Mouse (Mus musculus) midbrain, embryonic 11.5 days (tissue): ENCODE measurements around the gene Olig1. TPM values are rescaled to one million over a fixed set of nuclear protein-coding genes. Genes with fewer than 3 reads are reported as not detected.

ENCODE experiments used
- ATAC-seq: fragments of 200-750 bp; cut with Nextera tagmentation; 2 replicates; pipeline ENCODE4 v1.8.0; 2017; ENCODE audit warnings: moderate TSS enrichment, moderate library complexity; ENCODE audit not compliant: low FRiP score
- DNase-seq: peaks from one replicate; pipeline ENCODE4 v3.0.0; 2015; ENCODE audit warnings: low spot score; ENCODE audit errors: missing footprints
- H3K27ac ChIP-seq: fragments of 300-500 bp; sonication (generic); 2 replicates; pipeline ENCODE4 v1.5.1; 2014; ENCODE audit warnings: low read depth, low read length
- H3K27me3 ChIP-seq: fragments of 300-500 bp; sonication (generic); 2 replicates; pipeline ENCODE4 v1.6.1; 2014; ENCODE audit warnings: mild to moderate bottlenecking, low read length, moderate library complexity, mixed read lengths; ENCODE audit not compliant: control insufficient read depth, insufficient read depth
- H3K36me3 ChIP-seq: fragments of 300-500 bp; sonication (generic); 2 replicates; pipeline ENCODE4 v1.6.1; 2014; ENCODE audit warnings: mild to moderate bottlenecking, low read length, moderate library complexity, mixed read lengths; ENCODE audit not compliant: control insufficient read depth, insufficient read depth
- H3K4me1 ChIP-seq: fragments of 300-500 bp; sonication (generic); 2 replicates; pipeline ENCODE4 v1.6.1; 2014; ENCODE audit warnings: low read length; ENCODE audit not compliant: control insufficient read depth, insufficient read depth
- H3K4me2 ChIP-seq: fragments of 300-500 bp; sonication (generic); 2 replicates; pipeline ENCODE4 v1.6.1; 2014; ENCODE audit warnings: mild to moderate bottlenecking, moderate library complexity
- H3K4me3 ChIP-seq: fragments of 300-500 bp; sonication (generic); 2 replicates; pipeline ENCODE4 v1.5.1; 2014; ENCODE audit warnings: low read depth, low read length
- H3K9ac ChIP-seq: fragments of 300-500 bp; sonication (generic); 2 replicates; pipeline ENCODE4 v1.6.1; 2014; ENCODE audit warnings: low read length
- H3K9me3 ChIP-seq: fragments of 300-500 bp; sonication (generic); 2 replicates; pipeline ENCODE4 v1.6.1; 2016; ENCODE audit warnings: low read length; ENCODE audit not compliant: control insufficient read depth
- WGBS: fragments of 180-500 bp; shearing (Covaris S2); extraction: QIAGEN DNeasy Blood & Tissue Kit; methylation state at CpG from one replicate; pipeline ENCODE4 v1.1.7; 2014; 5-methylcytosine and 5-hydroxymethylcytosine counted together
- polyA plus RNA-seq: library from polyadenylated mRNA; unstranded; fragments of >200 nt; fragmentation: Nextera tagmentation; extraction: Ambion mirVana; gene quantifications from 2 replicates; pipeline ENCODE4 v1.2.1, GENCODE M21; 2014

The Olig1 gene
- polyA plus RNA-seq, 1 experiment from 2014 or later: 3.2 TPM

GRCm38 (mm10) chr16:91268724-91269452 lies 684 bp upstream of the Olig1 start:
- no peaks in the 10 kb centered on the region for H3K36me3 ChIP-seq
- H3K4me1 ChIP-seq: peaks cover 11% of the 10 kb centered on the region
- H3K4me2 ChIP-seq: peak overlapping the region; percentile 56
- no peak overlapping the region for H3K4me3 ChIP-seq
- no peak overlapping the region for H3K27ac ChIP-seq
- H3K9ac ChIP-seq: no peak overlapping the region
- peaks cover 79% of the 10 kb centered on the region for H3K27me3 ChIP-seq
- ATAC-seq (no peak), DNase-seq (no peak)
- WGBS: 6% methylated on average over 13 of the region's 13 CpGs
- no peaks in the 10 kb centered on the region for H3K9me3 ChIP-seq

GRCm38 (mm10) chr16:91270212-91270971 lies 820 bp downstream of the Olig1 start:
- Histone ChIP-seq H3K4me2 (peak overlapping the region; percentile 56), H3K9me3 (no peaks in the 10 kb centered on the region), H3K4me3 (peak overlapping the region; percentile 34), H3K27ac (no peak overlapping the region), H3K36me3 (no peaks in the 10 kb centered on the region), H3K9ac (no peak overlapping the region), H3K27me3 (peaks cover 86% of the 10 kb centered on the region), H3K4me1 (peaks cover 11% of the 10 kb centered on the region)
- ATAC-seq: 0 out of 2 replicates have a peak, but pooled peaks have one; percentile 13
- peak; percentile 92 for DNase-seq
- under 1% methylated on average over 63 of the region's 63 CpGs for WGBS

GRCm38 (mm10) chr16:91270982-91271549 lies 1.5 kb downstream of the Olig1 start:
- Histone ChIP-seq H3K27ac (no peak overlapping the region), H3K27me3 (peaks cover 84% of the 10 kb centered on the region), H3K36me3 (no peaks in the 10 kb centered on the region), H3K4me1 (peaks cover 11% of the 10 kb centered on the region), H3K9me3 (no peaks in the 10 kb centered on the region), H3K4me2 (peak overlapping the region; percentile 56), H3K4me3 (peak overlapping the region; percentile 34), H3K9ac (no peak overlapping the region)
- 0 out of 2 replicates have a peak, but pooled peaks have one; percentile 17 for ATAC-seq
- peak; percentile 93 for DNase-seq
- WGBS: under 1% methylated on average over 28 of the region's 29 CpGs

GRCm38 (mm10) chr16:91271634-91272033 lies 2.1 kb downstream of the Olig1 start:
- no peak overlapping the region for H3K9ac ChIP-seq
- 2% methylated on average over 20 of the region's 20 CpGs for WGBS
- no peaks in the 10 kb centered on the region for H3K36me3 ChIP-seq
- H3K4me2 ChIP-seq: no peak overlapping the region
- no peak overlapping the region for H3K27ac ChIP-seq
- peak; percentile 91 for DNase-seq
- H3K4me3 ChIP-seq: no peak overlapping the region
- H3K4me1 ChIP-seq: peaks cover 11% of the 10 kb centered on the region
- peaks cover 79% of the 10 kb centered on the region for H3K27me3 ChIP-seq
- H3K9me3 ChIP-seq: no peaks in the 10 kb centered on the region
- no peak for ATAC-seq

DNA sequence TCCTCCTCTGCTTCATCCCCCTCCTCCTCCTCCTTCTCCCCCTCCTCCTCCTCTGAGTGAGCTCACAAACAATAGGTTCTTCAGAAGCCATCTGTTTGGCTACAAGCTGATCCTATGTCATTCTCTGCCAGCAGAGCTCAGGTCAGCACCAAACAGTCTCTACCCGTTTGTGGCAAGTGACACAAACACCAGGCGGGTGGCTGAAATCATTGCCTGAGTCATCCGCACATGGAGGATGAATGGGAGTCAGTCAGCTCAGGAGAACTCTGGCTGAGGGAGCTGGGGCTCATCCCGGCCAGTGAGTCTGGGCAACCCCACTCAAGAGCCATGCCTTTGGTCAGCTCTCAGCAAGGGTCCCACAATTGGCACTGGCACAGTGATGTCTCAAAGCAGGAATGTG lies 10.9 kb downstream of the Olig1 start:
- 56% methylated on average over 4 of the region's 4 CpGs for WGBS
- 0 out of 2 replicates have a peak, but pooled peaks cover 5% of the 10 kb centered on the region for H3K27me3 ChIP-seq
- no peaks in the 10 kb centered on the region for H3K36me3 ChIP-seq
- ATAC-seq (no peak), DNase-seq (no peak)
- H3K9me3 ChIP-seq: no peaks in the 10 kb centered on the region
- no peak overlapping the region for H3K27ac ChIP-seq
- no peak overlapping the region for H3K4me3 ChIP-seq
- no peak overlapping the region for H3K4me2 ChIP-seq
- no peaks in the 10 kb centered on the region for H3K4me1 ChIP-seq
- no peak overlapping the region for H3K9ac ChIP-seq

GRCm38 (mm10) chr16:91292080-91292479 lies 22.5 kb downstream of the Olig1 start:
- H3K4me3 ChIP-seq: no peak overlapping the region
- H3K9ac ChIP-seq: no peak overlapping the region
- peaks cover 12% of the 10 kb centered on the region for H3K27me3 ChIP-seq
- no peaks in the 10 kb centered on the region for H3K9me3 ChIP-seq
- ATAC-seq (no peak), DNase-seq (no peak)
- peaks cover 9% of the 10 kb centered on the region for H3K4me1 ChIP-seq
- H3K36me3 ChIP-seq: no peaks in the 10 kb centered on the region
- WGBS: 77% methylated on average over 7 of the region's 7 CpGs
- no peak overlapping the region for H3K27ac ChIP-seq
- no peak overlapping the region for H3K4me2 ChIP-seq

DNA sequence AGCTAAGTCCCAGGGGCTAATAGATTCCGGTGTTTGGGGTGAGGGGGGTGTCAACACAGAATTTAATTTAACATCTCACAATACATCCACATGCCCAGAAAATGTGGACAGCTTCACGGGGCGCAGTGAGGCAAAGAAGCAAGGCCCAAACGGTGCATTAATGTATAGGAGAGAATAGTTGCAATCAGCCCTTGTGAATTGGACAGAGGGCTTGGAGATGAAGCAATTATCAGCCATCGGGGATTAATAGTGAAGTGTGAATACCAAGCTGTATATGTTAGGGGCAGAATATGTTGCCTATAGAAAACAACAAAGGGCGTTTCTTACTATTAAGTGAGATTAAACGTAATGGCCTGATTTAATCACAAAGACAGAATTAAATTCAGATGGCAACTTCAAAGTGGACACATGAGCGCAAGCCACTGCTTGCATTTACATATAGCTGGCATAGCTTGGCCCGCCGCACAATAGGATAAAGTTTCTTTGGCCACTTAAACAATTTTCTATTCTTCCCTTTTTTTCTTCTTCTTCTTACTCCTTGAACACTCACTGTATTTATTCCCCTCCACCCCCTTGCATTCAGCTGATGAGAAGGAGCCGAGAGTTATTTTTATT lies 23.3 kb downstream of the Olig1 start:
- WGBS: 46% methylated on average over 11 of the region's 11 CpGs
- Histone ChIP-seq H3K27me3 (peaks cover 17% of the 10 kb centered on the region), H3K4me3 (no peak overlapping the region), H3K36me3 (no peaks in the 10 kb centered on the region), H3K27ac (no peak overlapping the region), H3K4me2 (no peak overlapping the region), H3K9me3 (no peaks in the 10 kb centered on the region), H3K9ac (no peak overlapping the region), H3K4me1 (peaks cover 9% of the 10 kb centered on the region)
- DNase-seq: no peak
- ATAC-seq: peak; percentile 57

GRCm38 (mm10) chr16:91297726-91298125 lies 28.2 kb downstream of the Olig1 start:
- Histone ChIP-seq H3K27ac (no peak overlapping the region), H3K4me1 (peaks cover 17% of the 10 kb centered on the region), H3K4me2 (no peak overlapping the region), H3K4me3 (no peak overlapping the region), H3K9ac (no peak overlapping the region), H3K36me3 (no peaks in the 10 kb centered on the region), H3K9me3 (no peaks in the 10 kb centered on the region), H3K27me3 (peaks cover 38% of the 10 kb centered on the region)
- DNase-seq (no peak), ATAC-seq (no peak)
- 45% methylated on average over 4 of the region's 4 CpGs for WGBS
